17 mouse cellular contexts compared by ENCODE assay signal in genomic region chr5:132492040-132492439, GRCm38 (mm10). TPM values are rescaled to one million over a fixed set of nuclear protein-coding genes. Genes with fewer than 3 reads are reported as not detected.
DNase-seq lines count a peak whose midpoint lies in the region; ATAC-seq and TF ChIP-seq lines count a peak whose summit lies in the region.
"Had no signal": no experiment of that assay in that cellular context is flagged by ENCODE, and none has a peak within 500 bp of the region (broad histone marks: within the 10 kb centered on the region; RNA-seq: fewer than 3 reads in every experiment).

No protein-coding gene starts in this region.

- H3K27me3 ChIP-seq in heart, postnatal 0 days (ENCODE audit: control insufficient read depth, insufficient read depth, low read length), result no peaks in the 10 kb centered on the region
- no peaks in the 10 kb centered on the region for H3K27me3 ChIP-seq in hindbrain, embryonic 12.5 days
- H3K27me3 ChIP-seq: heart, embryonic 15.5 days; limb, embryonic 12.5 days; liver, embryonic 15.5 days had no signal

- no peaks in the 10 kb centered on the region for H3K36me3 ChIP-seq in heart, postnatal 0 days (replicated peaks; ENCODE audit: control insufficient read depth, insufficient read depth, low read length)
- no peaks in the 10 kb centered on the region for H3K36me3 ChIP-seq in hindbrain, embryonic 12.5 days
- H3K36me3 ChIP-seq: heart, embryonic 15.5 days; limb, embryonic 12.5 days; liver, embryonic 15.5 days had no signal

- no peak overlapping the region for H3K4me2 ChIP-seq in heart, postnatal 0 days (ENCODE audit: low read depth, low read length)
- no peak overlapping the region for H3K4me2 ChIP-seq in hindbrain, embryonic 12.5 days (replicated peaks)
- H3K4me2 ChIP-seq: heart, embryonic 15.5 days; limb, embryonic 12.5 days; liver, embryonic 15.5 days had no signal

- H3K27ac ChIP-seq in heart, postnatal 0 days (ENCODE audit: low read depth), result no peak overlapping the region
- no peak overlapping the region for H3K27ac ChIP-seq in hindbrain, embryonic 12.5 days
- H3K27ac ChIP-seq: heart, embryonic 15.5 days; hindbrain, postnatal 0 days; limb, embryonic 12.5 days; liver, embryonic 15.5 days had no signal

- no peaks in the 10 kb centered on the region for H3K9me3 ChIP-seq in heart, postnatal 0 days (replicated peaks; ENCODE audit: control insufficient read depth, low read length)
- no peaks in the 10 kb centered on the region for H3K9me3 ChIP-seq in hindbrain, embryonic 12.5 days (replicated peaks)
- H3K9me3 ChIP-seq: heart, embryonic 15.5 days; limb, embryonic 12.5 days; liver, embryonic 15.5 days had no signal

- DNase-seq in gastrocnemius, adult 18-20 months (ENCODE audit: low spot score), result peak; percentile 31
- no peak for DNase-seq in gastrocnemius, adult 8-10 months (ENCODE audit: low spot score in 2 of 2)
- DNase-seq in MN1 (ENCODE audit: low spot score), result peak; percentile 40
- DNase-seq in adrenal gland, postnatal 36 days, result peak; percentile 17 to 35
- peak; percentile 48 for DNase-seq in heart, postnatal 0 days (ENCODE audit: low spot score)
- DNase-seq in layer of hippocampus, postnatal 36 days, result no peak
- no peak for DNase-seq in left cerebral cortex, adult 8-10 months (ENCODE audit: low spot score in 2 of 2)
- DNase-seq: kidney, postnatal 25 days; lung, postnatal 4 days; midbrain, embryonic 14.5 days had no signal

- TF ChIP-seq CTCF in heart, postnatal 0 days (IDR thresholded peaks at IDR 0.05; ENCODE audit: low read depth), result no peak

- no peak for TF ChIP-seq EP300 in heart, postnatal 0 days (IDR thresholded peaks at IDR 0.05; ENCODE audit: low read depth)

- peak; percentile 51; the same call in 1 of the 2 replicates for ATAC-seq in heart, postnatal 0 days (ENCODE audit: insufficient read depth, low read depth)
- ATAC-seq in hindbrain, embryonic 12.5 days (ENCODE audit: low FRiP score), result no peak
- ATAC-seq: activated CD4-positive, CD25-positive, alpha-beta regulatory T cell, adult 4 months; CD4-positive, CD25-positive, alpha-beta regulatory T cell, adult 4 months; hindbrain, postnatal 0 days had no signal

- H3K4me3 ChIP-seq in heart, postnatal 0 days (ENCODE audit: low read depth, low read length), result no peak overlapping the region
- no peak overlapping the region for H3K4me3 ChIP-seq in hindbrain, embryonic 12.5 days
- H3K4me3 ChIP-seq: heart, embryonic 15.5 days; limb, embryonic 12.5 days; liver, embryonic 15.5 days had no signal

- peaks cover 26% of the 10 kb centered on the region for H3K4me1 ChIP-seq in heart, postnatal 0 days (ENCODE audit: control insufficient read depth, insufficient read depth)
- H3K4me1 ChIP-seq in hindbrain, embryonic 12.5 days, result peaks cover 32% of the 10 kb centered on the region

- no peak overlapping the region for H3K9ac ChIP-seq in heart, postnatal 0 days (replicated peaks; ENCODE audit: low read depth, low read length)
- H3K9ac ChIP-seq in hindbrain, embryonic 12.5 days, result no peak overlapping the region
- H3K9ac ChIP-seq: heart, embryonic 15.5 days; limb, embryonic 12.5 days; liver, embryonic 15.5 days had no signal

RNA-seq across cellular contexts. Expression of gene Auts2, which starts 51.1 kb away (rescaled TPM):
- 10 to 100 TPM; 20.4 TPM for total RNA-seq in gastrocnemius, adult 18-20 months (2021)
- 10 to 100 TPM in 2 of 4 experiments, 1 to 10 TPM in 2; 7.6 to 18.8 (median 12.4) TPM for total RNA-seq in gastrocnemius, adult 8-10 months (2022)
- 10 to 100 TPM; 33.6 to 40.6 TPM for total RNA-seq in adrenal gland, postnatal 36 days (2021)
- total RNA-seq in heart, postnatal 0 days (2014; rRNA removed; ENCODE audit: low replicate concordance), result 11.1 and 12.1 TPM in 2 replicates
- 6.5 and 6.8 TPM in 2 replicates for polyA plus RNA-seq in heart, postnatal 0 days (2015; fragmentation: Nextera tagmentation; extraction: Ambion mirVana)
- polyA plus RNA-seq in hindbrain, embryonic 12.5 days (2016; fragmentation: Nextera tagmentation; extraction: Ambion mirVana), result 90.6 and 96.2 TPM in 2 replicates
- total RNA-seq in layer of hippocampus, postnatal 36 days (2021), result 100 to 1,000 TPM; 140 to 181 TPM
- total RNA-seq in left cerebral cortex, adult 8-10 months (2022), result 10 to 100 TPM; 86.9 to 97.6 (median 89.2) TPM

Comparison
In these comparisons a context has a peak if more than half of its experiments do, and no peak if none do; other contexts are left out.
1. DNase-seq: peak in gastrocnemius, adult 18-20 months (single experiment), MN1 (single experiment), adrenal gland, postnatal 36 days (2 of 2) and heart, postnatal 0 days (single experiment); none in gastrocnemius, adult 8-10 months (0 of 2), layer of hippocampus, postnatal 36 days (0 of 2) and left cerebral cortex, adult 8-10 months (0 of 2).